Mouse (Mus musculus): ENCODE data around the gene Ppm1h.

DNA sequence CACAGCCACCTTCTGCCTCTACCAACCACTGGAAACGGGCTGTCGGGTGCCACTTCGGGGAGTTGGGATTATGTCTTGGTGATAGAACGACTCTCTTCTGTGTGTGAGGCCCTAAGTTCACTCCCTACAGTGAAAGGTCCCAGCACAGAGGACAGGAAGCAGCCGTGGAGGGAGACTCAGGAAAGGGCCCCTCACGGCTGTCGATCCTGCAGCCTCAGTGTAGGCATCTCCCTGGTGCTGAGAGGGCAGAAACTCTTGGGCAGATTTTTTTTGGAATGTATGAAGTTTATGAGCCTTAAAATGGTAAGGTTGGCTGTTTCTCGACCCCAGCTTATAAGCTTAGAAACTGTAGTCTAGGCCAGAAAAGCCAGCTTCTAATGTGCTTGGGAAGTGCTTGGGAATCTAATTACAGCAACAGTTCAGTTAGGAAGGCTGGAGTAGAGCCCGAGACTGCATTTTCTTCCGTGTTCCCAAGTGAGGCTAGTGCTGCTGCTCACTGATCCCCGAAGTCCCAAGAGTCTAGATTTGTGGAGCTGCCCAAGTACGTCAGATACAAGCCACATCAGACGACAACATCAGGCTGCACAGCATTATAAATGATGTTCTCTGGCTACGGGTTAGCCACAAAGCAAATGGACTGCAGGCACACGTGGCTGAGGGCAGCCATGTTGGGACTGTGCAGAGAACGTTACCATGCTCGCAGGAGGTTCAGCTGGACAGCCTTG lies 177.6 kb downstream of the Ppm1h start:
- no peak for TF ChIP-seq CTCF (IDR thresholded peaks at IDR 0.05 in 2 of 3, conservative IDR thresholded peaks at IDR 0.05 in 1 of 3; ENCODE audit: control insufficient read depth in 1 of 3, insufficient read depth in 1 of 3, low read depth in 2 of 3, low read length in 3 of 3, poor library complexity in 1 of 3, severe bottlenecking in 1 of 3)
- TF ChIP-seq TAL1 (IDR thresholded peaks at IDR 0.05; ENCODE audit: low read length): no peak
- TF ChIP-seq RCOR1 (IDR thresholded peaks at IDR 0.05; ENCODE audit: low read depth, low read length): no peak
- no peak for TF ChIP-seq ZNF384 (IDR thresholded peaks at IDR 0.05; ENCODE audit: low read depth, low read length)
- TF ChIP-seq TBP (IDR thresholded peaks at IDR 0.05; ENCODE audit: low read depth, low read length): no peak
- no peak for TF ChIP-seq GATA1 (IDR thresholded peaks at IDR 0.05; ENCODE audit: low read depth, low read length)
- TF ChIP-seq EP300 (IDR thresholded peaks at IDR 0.05; ENCODE audit: low read depth in 1 of 2, low read length in 2 of 2): no peak
- TF ChIP-seq CHD2 (IDR thresholded peaks at IDR 0.05; ENCODE audit: low read length): no peak
- TF ChIP-seq ELF1 (IDR thresholded peaks at IDR 0.05; ENCODE audit: low read depth, low read length): no peak
- no peak for TF ChIP-seq POLR2A (IDR thresholded peaks at IDR 0.05; ENCODE audit: control insufficient read depth in 1 of 2, insufficient read depth in 1 of 2, low read depth in 1 of 2, low read length in 2 of 2, poor library complexity in 1 of 2)
